Mouse (Mus musculus) neural tube, embryonic 12.5 days (tissue): ENCODE results near the gene C530008M17Rik. TPM values are rescaled to one million over a fixed set of nuclear protein-coding genes. Genes with fewer than 3 reads are reported as not detected.

Experiments
- ATAC-seq: fragments of 200-750 bp; cut with Nextera tagmentation; 2 replicates; pipeline ENCODE4 v1.8.0; 2017; ENCODE audit warnings: low read depth, mild to moderate bottlenecking, moderate TSS enrichment, moderate library complexity; ENCODE audit not compliant: low FRiP score
- H3K27ac ChIP-seq: fragments of 300-500 bp; sonication (generic); 2 replicates; pipeline ENCODE4 v1.5.1; 2016
- H3K27me3 ChIP-seq: fragments of 300-500 bp; sonication (generic); replicated peaks from 2 replicates; pipeline ENCODE4 v1.6.1; 2016; ENCODE audit warnings: mild to moderate bottlenecking
- H3K36me3 ChIP-seq: fragments of 300-500 bp; sonication (generic); 2 replicates; pipeline ENCODE4 v1.6.1; 2016; ENCODE audit warnings: mild to moderate bottlenecking
- H3K4me1 ChIP-seq: fragments of 300-500 bp; sonication (generic); 2 replicates; pipeline ENCODE4 v1.6.1; 2016
- H3K4me2 ChIP-seq: fragments of 300-500 bp; sonication (generic); replicated peaks from 2 replicates; pipeline ENCODE4 v1.6.1; 2016; ENCODE audit warnings: mild to moderate bottlenecking
- H3K4me3 ChIP-seq: fragments of 300-500 bp; sonication (generic); 2 replicates; pipeline ENCODE4 v1.5.1; 2016
- H3K9ac ChIP-seq: fragments of 300-500 bp; sonication (generic); 2 replicates; pipeline ENCODE4 v1.6.1; 2016; ENCODE audit warnings: mild to moderate bottlenecking
- H3K9me3 ChIP-seq: fragments of 300-500 bp; sonication (generic); 2 replicates; pipeline ENCODE4 v1.6.1; 2016; ENCODE audit warnings: mild to moderate bottlenecking
- WGBS: fragments of 180-500 bp; shearing (Covaris S2); methylation state at CpG from one replicate; pipeline ENCODE4 v1.1.7; 2016; 5-methylcytosine and 5-hydroxymethylcytosine counted together
- polyA plus RNA-seq: library from polyadenylated mRNA; unstranded; fragments of >200 nt; fragmentation: Nextera tagmentation; extraction: Ambion mirVana; gene quantifications from 2 replicates; pipeline ENCODE4 v1.2.1, GENCODE M21; 2016

C530008M17Rik gene
- polyA plus RNA-seq, 1 experiment from 2014 or later = 72.6 TPM

DNA sequence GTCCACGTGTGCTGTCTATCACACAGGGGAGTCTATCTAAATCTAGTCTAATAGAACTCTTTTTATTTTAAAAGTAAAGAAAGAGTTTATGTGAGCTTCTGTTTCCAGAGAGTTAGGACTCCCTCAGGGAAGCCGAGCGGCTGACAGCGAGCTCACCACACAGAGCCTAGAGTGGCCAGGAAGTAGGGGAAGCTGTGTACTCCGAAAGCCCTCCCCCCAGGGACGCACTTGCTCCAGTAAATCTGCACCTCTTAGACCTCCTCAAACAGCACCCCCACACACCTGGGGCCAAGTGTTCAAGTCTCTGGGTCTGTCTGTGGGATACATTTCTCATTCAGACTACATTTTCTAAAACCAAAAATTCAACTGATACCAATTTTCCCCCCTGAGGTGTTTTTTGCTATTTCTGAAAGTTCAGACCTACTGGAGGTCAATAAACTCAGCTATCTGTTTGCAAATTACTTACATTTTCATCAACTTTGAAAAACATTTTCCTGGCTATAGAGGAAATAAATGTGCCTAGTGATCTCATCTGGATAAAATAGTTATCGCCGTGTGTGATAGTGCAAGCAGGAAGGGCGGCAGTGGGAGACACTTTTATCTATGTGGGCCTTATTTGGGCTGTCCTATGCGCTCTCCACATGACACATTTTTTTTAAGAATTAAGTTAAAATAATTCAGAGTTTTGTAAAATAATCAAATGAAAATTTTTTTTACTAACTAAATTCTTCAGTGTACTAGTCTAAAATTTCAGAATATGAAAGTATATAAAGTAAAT lies 11.0 kb upstream of the C530008M17Rik start:
- Histone ChIP-seq H3K36me3 (peaks cover 37% of the 10 kb centered on the region), H3K27ac (no peak overlapping the region), H3K4me1 (no peaks in the 10 kb centered on the region), H3K4me2 (no peak overlapping the region), H3K27me3 (no peaks in the 10 kb centered on the region), H3K4me3 (no peak overlapping the region), H3K9ac (no peak overlapping the region), H3K9me3 (no peaks in the 10 kb centered on the region)
- WGBS = 91% methylated on average over 10 of the region's 10 CpGs
- ATAC-seq = no peak

- Histone ChIP-seq H3K27me3 (no peaks in the 10 kb centered on the region), H3K36me3 (no peaks in the 10 kb centered on the region), H3K4me3 (no peak overlapping the region), H3K27ac (no peak overlapping the region), H3K4me2 (no peak overlapping the region), H3K4me1 (0 out of 2 replicates have a peak, but pooled peaks cover 6% of the 10 kb centered on the region), H3K9ac (no peak overlapping the region), H3K9me3 (no peaks in the 10 kb centered on the region)
- 75% methylated on average over 4 of the region's 4 CpGs for WGBS
- no peak for ATAC-seq
Measured at GRCm38 (mm10) chr5:76649897-76650296, 6.4 kb upstream of the C530008M17Rik start.

- no peaks in the 10 kb centered on the region for H3K27me3 ChIP-seq
- ATAC-seq = peak; percentile 50
- WGBS = 63% methylated on average over 5 of the region's 5 CpGs
- no peaks in the 10 kb centered on the region for H3K36me3 ChIP-seq
- no peak overlapping the region for H3K27ac ChIP-seq
- H3K4me3 ChIP-seq = no peak overlapping the region
- H3K9ac ChIP-seq = no peak overlapping the region
- no peak overlapping the region for H3K4me2 ChIP-seq
- 0 out of 2 replicates have a peak, but pooled peaks cover 6% of the 10 kb centered on the region for H3K4me1 ChIP-seq
- no peaks in the 10 kb centered on the region for H3K9me3 ChIP-seq
Measured at GRCm38 (mm10) chr5:76651151-76651725, 5.1 kb upstream of the C530008M17Rik start.

- Histone ChIP-seq H3K36me3 (no peaks in the 10 kb centered on the region), H3K27ac (peak overlapping the region; percentile 97), H3K4me3 (peak overlapping the region; percentile 81), H3K4me1 (peaks cover 28% of the 10 kb centered on the region), H3K9ac (peak overlapping the region; percentile 98), H3K27me3 (no peaks in the 10 kb centered on the region), H3K4me2 (peak overlapping the region; percentile 76), H3K9me3 (no peaks in the 10 kb centered on the region)
- ATAC-seq = peak; percentile 89
- WGBS = under 1% methylated on average over 71 of the region's 80 CpGs
Measured at GRCm38 (mm10) chr5:76657245-76658083, 1.2 kb downstream of the C530008M17Rik start.

GRCm38 (mm10) chr5:76658084-76658934 lies 2.0 kb downstream of the C530008M17Rik start:
- peak overlapping the region; percentile 81 for H3K4me3 ChIP-seq
- whole genome bisulfite sequencing = under 1% methylated on average over 38 of the region's 38 CpGs

GRCm38 (mm10) chr5:76659958-76660635 lies 3.8 kb downstream of the C530008M17Rik start:
- no peak overlapping the region for H3K4me3 ChIP-seq

More at GRCm38 (mm10) chr5:76658084-76658934, 2.0 kb downstream of the C530008M17Rik start:
- Histone ChIP-seq H3K27me3 (no peaks in the 10 kb centered on the region), H3K9me3 (no peaks in the 10 kb centered on the region), H3K4me2 (peak overlapping the region; percentile 76), H3K9ac (peak overlapping the region; percentile 98), H3K27ac (peak overlapping the region; percentile 97), H3K36me3 (no peaks in the 10 kb centered on the region), H3K4me1 (peaks cover 28% of the 10 kb centered on the region)
- ATAC-seq = peak; percentile 84

DNA sequence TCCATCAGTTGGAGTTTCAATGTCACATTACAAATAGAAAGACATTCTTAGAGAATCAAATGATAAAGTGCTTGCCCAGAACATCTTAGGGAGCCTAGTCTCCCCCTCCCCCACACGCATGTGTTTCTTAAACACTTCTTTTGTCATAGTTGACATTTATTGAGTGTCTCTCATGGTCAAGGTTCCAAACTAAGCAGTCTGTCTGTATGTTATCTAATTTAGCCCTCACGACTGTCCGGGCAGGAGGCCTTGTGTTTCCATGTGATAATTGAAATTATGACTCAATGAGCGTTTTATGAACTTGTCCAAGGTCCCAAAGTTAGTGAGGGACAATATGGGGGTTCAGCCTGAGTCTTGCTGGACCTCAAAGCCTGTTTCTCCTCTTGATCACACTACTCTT lies 5.0 kb downstream of the C530008M17Rik start:
- H3K9ac ChIP-seq = no peak overlapping the region
- no peak for ATAC-seq
- no peak overlapping the region for H3K4me3 ChIP-seq
- H3K27me3 ChIP-seq = no peaks in the 10 kb centered on the region
- peaks cover 46% of the 10 kb centered on the region for H3K4me1 ChIP-seq
- 59% methylated on average over 4 of the region's 4 CpGs for WGBS
- H3K9me3 ChIP-seq = no peaks in the 10 kb centered on the region
- no peak overlapping the region for H3K27ac ChIP-seq
- H3K4me2 ChIP-seq = no peak overlapping the region
- no peaks in the 10 kb centered on the region for H3K36me3 ChIP-seq

More at GRCm38 (mm10) chr5:76659958-76660635, 3.8 kb downstream of the C530008M17Rik start:
- no peaks in the 10 kb centered on the region for H3K27me3 ChIP-seq
- H3K36me3 ChIP-seq = no peaks in the 10 kb centered on the region
- H3K9ac ChIP-seq = no peak overlapping the region
- 83% methylated on average over 8 of the region's 8 CpGs for WGBS
- H3K27ac ChIP-seq = no peak overlapping the region
- H3K9me3 ChIP-seq = no peaks in the 10 kb centered on the region
- peaks cover 38% of the 10 kb centered on the region for H3K4me1 ChIP-seq
- peak overlapping the region; percentile 76 for H3K4me2 ChIP-seq
- no peak for ATAC-seq

- no peaks in the 10 kb centered on the region for H3K9me3 ChIP-seq
- H3K27ac ChIP-seq = peak overlapping the region; percentile 32
- H3K4me1 ChIP-seq = peaks cover 59% of the 10 kb centered on the region
- no peak for ATAC-seq
- WGBS = 38% methylated on average over 7 of the region's 7 CpGs
- no peak overlapping the region for H3K9ac ChIP-seq
- H3K27me3 ChIP-seq = no peaks in the 10 kb centered on the region
- H3K4me3 ChIP-seq = no peak overlapping the region
- no peaks in the 10 kb centered on the region for H3K36me3 ChIP-seq
- H3K4me2 ChIP-seq = 0 out of 2 replicates have a peak overlapping the region, but pooled peaks have one; percentile 4
Measured at GRCm38 (mm10) chr5:76664936-76665335, 8.6 kb downstream of the C530008M17Rik start.

GRCm38 (mm10) chr5:76665421-76665820 lies 9.1 kb downstream of the C530008M17Rik start:
- no peaks in the 10 kb centered on the region for H3K9me3 ChIP-seq
- peaks cover 55% of the 10 kb centered on the region for H3K4me1 ChIP-seq
- ATAC-seq = peak; percentile 81
- WGBS = 8% methylated on average over 7 of the region's 7 CpGs
- no peaks in the 10 kb centered on the region for H3K36me3 ChIP-seq
- no peak overlapping the region for H3K9ac ChIP-seq
- no peak overlapping the region for H3K4me3 ChIP-seq
- peak overlapping the region; percentile 33; the same call in 1 of the 2 replicates for H3K4me2 ChIP-seq
- no peaks in the 10 kb centered on the region for H3K27me3 ChIP-seq
- 0 out of 2 replicates have a peak overlapping the region, but pooled peaks have one; percentile 70 for H3K27ac ChIP-seq

DNA sequence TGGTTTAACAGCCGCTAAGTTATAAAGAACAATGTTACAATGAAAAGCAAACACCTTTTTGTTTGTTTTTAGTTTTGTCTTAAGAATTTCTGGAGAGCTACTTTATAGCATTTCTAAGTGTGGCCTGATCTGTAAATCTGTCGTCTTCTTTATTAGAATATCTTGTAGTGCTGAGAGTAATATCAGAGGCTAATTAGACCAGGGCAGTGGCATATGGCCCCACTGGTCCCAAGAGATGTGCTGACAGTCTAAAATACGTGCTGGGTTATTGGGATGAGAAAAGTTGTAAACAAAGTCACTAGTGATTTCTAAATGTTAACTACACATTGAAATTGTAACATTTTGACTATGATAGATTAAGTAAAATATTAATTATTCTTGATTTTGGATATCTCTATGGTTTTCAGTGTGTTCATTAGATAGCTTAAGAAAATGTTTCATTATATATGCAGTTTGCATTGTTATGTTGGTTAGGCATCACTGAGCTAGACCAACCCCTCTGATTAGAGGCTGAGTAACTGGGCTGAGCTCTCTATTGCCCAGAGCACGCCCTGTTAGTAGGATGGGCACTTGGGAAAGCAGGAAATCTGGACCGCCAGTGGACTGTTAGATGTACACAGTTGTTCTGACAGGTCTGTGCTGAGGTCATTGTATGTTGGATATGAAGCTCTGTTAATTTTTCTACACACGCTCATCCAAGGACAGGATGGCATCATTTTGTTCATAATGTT lies 9.9 kb downstream of the C530008M17Rik start:
- Histone ChIP-seq H3K27ac (no peak overlapping the region), H3K9me3 (no peaks in the 10 kb centered on the region), H3K27me3 (no peaks in the 10 kb centered on the region), H3K4me2 (peak overlapping the region; percentile 33; the same call in 1 of the 2 replicates), H3K9ac (no peak overlapping the region), H3K36me3 (no peaks in the 10 kb centered on the region), H3K4me3 (no peak overlapping the region), H3K4me1 (peaks cover 47% of the 10 kb centered on the region)
- WGBS = 35% methylated on average over 6 of the region's 6 CpGs
- peak; percentile 48; the same call in 1 of the 2 replicates for ATAC-seq
